Mouse (Mus musculus): ENCODE results near the gene Gatad2a.

DNA sequence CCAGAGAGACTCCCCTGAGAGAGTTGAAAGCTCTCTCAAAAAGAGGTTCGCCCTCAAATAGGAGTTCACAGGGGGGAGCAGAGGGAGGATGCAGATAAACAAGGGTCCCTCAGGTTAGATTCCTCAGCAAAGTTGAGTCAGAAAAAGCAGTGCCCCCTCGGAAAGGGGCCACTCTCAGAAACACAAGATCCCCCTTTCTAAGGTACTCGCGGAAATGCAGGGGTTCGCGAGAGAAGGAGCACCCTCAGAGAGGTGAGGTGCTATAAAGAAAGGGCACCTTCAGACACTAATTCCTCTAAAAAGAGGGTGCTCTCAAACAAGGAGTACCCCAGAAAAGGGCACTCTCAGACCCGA is 785 bp downstream of the Gatad2a start:
- TF ChIP-seq CTCF (conservative IDR thresholded peaks at IDR 0.05; ENCODE audit: low read length) = no peak
- TF ChIP-seq NANOG (IDR thresholded peaks at IDR 0.05; ENCODE audit: borderline replicate concordance, low read length) = no peak
